Mouse (Mus musculus) intestine, embryonic 15.5 days (tissue): ENCODE data around the gene Barx2. TPM values are rescaled to one million over a fixed set of nuclear protein-coding genes. Genes with fewer than 3 reads are reported as not detected.

Source experiments
- ATAC-seq: fragments of 200-750 bp; cut with Nextera tagmentation; 2 replicates; pipeline ENCODE4 v1.8.0; 2017; ENCODE audit warnings: moderate TSS enrichment, moderate library complexity
- H3K27ac ChIP-seq: fragments of 300-500 bp; sonication (generic); 2 replicates; pipeline ENCODE4 v1.5.1; 2015; ENCODE audit warnings: mild to moderate bottlenecking, inconsistent platforms
- H3K27me3 ChIP-seq: fragments of 300-500 bp; sonication (generic); replicated peaks from 2 replicates; pipeline ENCODE4 v1.6.1; 2015; ENCODE audit warnings: inconsistent platforms
- H3K36me3 ChIP-seq: fragments of 300-500 bp; sonication (generic); 2 replicates; pipeline ENCODE4 v1.6.1; 2015; ENCODE audit warnings: inconsistent platforms
- H3K4me1 ChIP-seq: fragments of 300-500 bp; sonication (generic); replicated peaks from 2 replicates; pipeline ENCODE4 v1.6.1; 2015; ENCODE audit warnings: inconsistent platforms
- H3K4me2 ChIP-seq: fragments of 300-500 bp; sonication (generic); replicated peaks from 2 replicates; pipeline ENCODE4 v1.6.1; 2015; ENCODE audit warnings: mild to moderate bottlenecking, inconsistent platforms
- H3K4me3 ChIP-seq: fragments of 300-500 bp; sonication (generic); replicated peaks from 2 replicates; pipeline ENCODE4 v1.5.1; 2015; ENCODE audit warnings: inconsistent platforms
- H3K9ac ChIP-seq: fragments of 300-500 bp; sonication (generic); 2 replicates; pipeline ENCODE4 v1.6.1; 2015; ENCODE audit warnings: inconsistent platforms
- H3K9me3 ChIP-seq: fragments of 300-500 bp; sonication (generic); 2 replicates; pipeline ENCODE4 v1.6.1; 2016; ENCODE audit warnings: inconsistent platforms
- WGBS: fragments of 180-500 bp; shearing (Covaris S2); methylation state at CpG from one replicate; pipeline ENCODE4 v1.1.7; 2015; 5-methylcytosine and 5-hydroxymethylcytosine counted together
- polyA plus RNA-seq: library from polyadenylated mRNA; unstranded; fragments of >200 nt; fragmentation: Nextera tagmentation; extraction: Ambion mirVana; gene quantifications from 2 replicates; pipeline ENCODE4 v1.2.1, GENCODE M21; 2015

Gene Barx2
- polyA plus RNA-seq, 1 experiment from 2014 or later, result 0.14 TPM

DNA sequence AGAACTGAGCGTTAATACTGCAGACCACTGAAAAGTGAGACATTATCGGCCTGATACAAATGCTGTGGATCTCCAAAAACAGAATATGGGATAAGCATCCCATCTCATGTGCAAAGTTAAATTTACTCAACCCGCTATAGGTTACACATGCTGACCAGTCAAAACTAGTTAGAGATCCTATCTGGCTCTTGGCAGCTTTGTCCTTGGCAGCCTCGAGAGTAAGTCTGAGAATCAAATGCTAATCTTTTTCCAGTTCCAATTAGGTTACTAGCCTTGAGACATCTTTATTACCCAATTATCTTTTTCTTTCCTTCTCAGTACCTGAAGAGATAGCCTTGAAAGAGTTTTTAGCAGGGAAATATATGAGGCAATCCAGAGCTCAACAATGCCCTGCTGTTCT, 62.6 kb downstream of the Barx2 start:
- Histone ChIP-seq H3K9ac (no peak overlapping the region), H3K27me3 (no peaks in the 10 kb centered on the region), H3K9me3 (no peaks in the 10 kb centered on the region), H3K27ac (peak overlapping the region; percentile 25; the same call in 1 of the 2 replicates), H3K4me3 (no peak overlapping the region), H3K4me1 (0 out of 2 replicates have a peak, but pooled peaks cover 3% of the 10 kb centered on the region), H3K4me2 (no peak overlapping the region), H3K36me3 (no peaks in the 10 kb centered on the region)
- WGBS, result 80% methylated on average over 4 of the region's 4 CpGs
- no peak for ATAC-seq

DNA sequence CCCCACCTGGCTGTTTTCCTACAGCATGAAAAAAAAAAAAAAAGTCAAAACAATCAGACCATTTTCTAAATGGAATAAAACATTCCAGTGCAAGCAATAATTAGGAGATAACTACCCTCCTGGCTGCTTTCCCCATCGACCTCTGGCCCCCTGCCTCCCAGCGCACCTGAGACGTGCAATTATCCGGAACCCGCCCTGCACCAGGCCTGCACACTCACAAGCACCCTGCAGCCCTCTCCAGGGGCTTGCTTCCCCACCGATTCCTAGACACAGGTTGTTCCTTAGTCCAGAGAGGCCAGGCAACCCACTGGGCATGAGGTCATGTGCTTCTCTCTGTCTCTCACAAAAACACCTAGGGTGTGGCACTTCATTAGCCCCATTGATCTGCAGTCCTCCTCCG, 63.9 kb downstream of the Barx2 start:
- Histone ChIP-seq H3K27ac (0 out of 2 replicates have a peak overlapping the region, but pooled peaks have one; percentile 38), H3K4me3 (no peak overlapping the region), H3K4me2 (no peak overlapping the region), H3K36me3 (no peaks in the 10 kb centered on the region), H3K4me1 (0 out of 2 replicates have a peak, but pooled peaks cover 3% of the 10 kb centered on the region), H3K27me3 (no peaks in the 10 kb centered on the region), H3K9me3 (no peaks in the 10 kb centered on the region), H3K9ac (no peak overlapping the region)
- WGBS, result 60% methylated on average over 7 of the region's 7 CpGs
- peak; percentile 60 for ATAC-seq

DNA sequence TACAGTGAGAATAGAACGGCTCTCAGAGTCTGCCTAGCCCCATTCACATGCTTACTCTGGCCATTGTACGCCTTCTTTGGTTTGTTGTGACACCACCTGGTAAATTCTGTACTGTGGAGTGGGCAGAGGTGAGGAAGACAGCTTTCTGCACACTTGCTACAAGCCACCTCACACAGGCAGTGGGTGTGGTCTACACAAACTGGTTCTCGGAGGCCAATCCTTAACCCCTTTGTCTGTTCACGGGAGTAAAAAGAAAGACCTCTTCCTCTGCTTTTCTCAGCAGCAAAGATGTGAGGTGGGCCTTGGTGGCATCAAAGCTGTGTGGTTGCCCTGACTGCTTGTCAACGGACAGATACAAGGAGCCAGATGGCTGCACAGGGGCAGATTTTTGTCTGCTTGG, 68.6 kb downstream of the Barx2 start:
- 67% methylated on average over 5 of the region's 5 CpGs for WGBS
- peaks cover 3% of the 10 kb centered on the region; the same call in 1 of the 2 replicates for H3K4me1 ChIP-seq
- no peak overlapping the region for H3K4me3 ChIP-seq
- ATAC-seq, result no peak
- H3K36me3 ChIP-seq, result no peaks in the 10 kb centered on the region
- H3K4me2 ChIP-seq, result no peak overlapping the region
- H3K27ac ChIP-seq, result no peak overlapping the region
- no peak overlapping the region for H3K9ac ChIP-seq
- no peaks in the 10 kb centered on the region for H3K9me3 ChIP-seq
- H3K27me3 ChIP-seq, result no peaks in the 10 kb centered on the region

DNA sequence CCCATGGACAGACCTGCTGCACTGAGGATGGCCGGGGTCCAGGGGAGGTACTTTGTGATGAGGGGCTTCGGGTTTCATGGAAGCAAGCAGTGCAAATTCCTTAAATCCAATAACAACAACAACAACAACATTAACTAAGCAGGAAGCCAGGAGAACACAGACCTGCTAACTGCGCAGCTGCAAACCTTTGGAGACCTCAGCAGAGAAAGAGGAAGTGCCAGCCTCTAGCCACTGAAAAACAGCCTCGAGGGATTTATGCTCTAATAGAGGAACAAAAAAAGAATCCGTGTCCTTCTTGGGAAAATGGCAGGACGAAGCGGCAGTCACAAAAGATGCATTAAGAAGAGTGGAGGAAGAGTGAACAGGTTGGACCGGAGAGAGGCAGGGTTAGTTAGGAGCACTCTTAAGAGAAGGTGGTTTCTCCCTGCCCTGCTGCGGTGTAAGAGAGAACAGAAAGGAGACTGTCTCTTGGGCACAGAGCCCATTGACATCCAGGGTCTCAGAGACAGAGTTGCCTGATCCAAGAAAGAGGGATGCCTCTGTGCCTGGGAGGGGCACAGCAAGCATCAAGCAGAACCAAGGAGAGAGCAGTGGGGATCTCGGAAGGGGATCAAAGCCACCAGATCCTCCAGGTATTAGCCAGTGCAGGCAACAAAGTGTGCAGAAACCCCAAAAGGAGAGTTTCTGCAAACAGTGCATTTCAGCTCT, 72.0 kb downstream of the Barx2 start:
- Histone ChIP-seq H3K4me1 (no peaks in the 10 kb centered on the region; the same call in 1 of the 2 replicates), H3K4me3 (no peak overlapping the region), H3K27ac (no peak overlapping the region), H3K9me3 (no peaks in the 10 kb centered on the region), H3K4me2 (no peak overlapping the region), H3K9ac (no peak overlapping the region), H3K27me3 (no peaks in the 10 kb centered on the region), H3K36me3 (no peaks in the 10 kb centered on the region)
- no peak for ATAC-seq
- 69% methylated on average over 10 of the region's 10 CpGs for WGBS

DNA sequence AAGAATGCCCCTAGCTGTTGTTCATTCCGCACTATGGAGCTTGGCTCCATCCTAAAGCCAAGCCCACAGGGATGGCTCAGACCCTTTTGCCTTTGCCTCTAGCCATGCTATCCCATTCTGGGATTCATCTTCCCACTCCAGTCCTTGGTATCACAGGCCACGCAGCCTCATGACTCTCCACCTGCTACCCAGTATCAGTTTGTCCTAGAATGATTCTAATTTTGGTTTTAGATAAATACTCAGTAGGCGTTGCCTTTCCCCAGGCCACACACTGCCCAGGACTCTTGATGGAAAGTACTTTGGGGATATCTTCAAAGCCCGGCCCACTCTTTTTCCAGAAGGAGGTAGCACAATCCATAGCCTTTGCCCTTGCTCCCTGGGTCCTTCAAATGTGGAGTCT, 72.7 kb downstream of the Barx2 start:
- Histone ChIP-seq H3K36me3 (no peaks in the 10 kb centered on the region), H3K9ac (no peak overlapping the region), H3K9me3 (no peaks in the 10 kb centered on the region), H3K4me1 (no peaks in the 10 kb centered on the region; the same call in 1 of the 2 replicates), H3K27ac (no peak overlapping the region), H3K4me3 (no peak overlapping the region), H3K4me2 (no peak overlapping the region), H3K27me3 (no peaks in the 10 kb centered on the region)
- 92% methylated on average over 4 of the region's 4 CpGs for WGBS
- ATAC-seq, result no peak

DNA sequence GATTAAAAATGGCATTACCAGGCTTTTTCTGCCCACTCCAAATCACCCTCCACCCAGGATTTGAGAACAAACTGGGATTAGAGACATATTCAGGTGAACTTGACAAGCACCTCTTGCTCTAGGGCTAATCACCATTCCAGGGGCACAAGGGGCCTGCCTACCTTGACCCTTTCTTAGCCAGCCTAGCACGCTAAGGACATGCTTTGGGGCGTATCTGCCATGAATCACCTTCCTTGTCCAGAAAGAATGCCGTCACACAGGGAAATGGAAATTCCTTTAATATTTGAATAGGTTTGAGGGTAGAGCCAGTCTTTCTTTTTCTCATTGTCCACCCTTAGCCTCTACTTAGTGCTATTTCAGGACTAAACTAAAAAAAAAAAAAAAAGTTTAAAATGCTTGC, 73.2 kb downstream of the Barx2 start:
- H3K27ac ChIP-seq, result 0 out of 2 replicates have a peak overlapping the region, but pooled peaks have one; percentile 19
- 0 out of 2 replicates have a peak, but pooled peaks have one; percentile 11 for ATAC-seq

DNA sequence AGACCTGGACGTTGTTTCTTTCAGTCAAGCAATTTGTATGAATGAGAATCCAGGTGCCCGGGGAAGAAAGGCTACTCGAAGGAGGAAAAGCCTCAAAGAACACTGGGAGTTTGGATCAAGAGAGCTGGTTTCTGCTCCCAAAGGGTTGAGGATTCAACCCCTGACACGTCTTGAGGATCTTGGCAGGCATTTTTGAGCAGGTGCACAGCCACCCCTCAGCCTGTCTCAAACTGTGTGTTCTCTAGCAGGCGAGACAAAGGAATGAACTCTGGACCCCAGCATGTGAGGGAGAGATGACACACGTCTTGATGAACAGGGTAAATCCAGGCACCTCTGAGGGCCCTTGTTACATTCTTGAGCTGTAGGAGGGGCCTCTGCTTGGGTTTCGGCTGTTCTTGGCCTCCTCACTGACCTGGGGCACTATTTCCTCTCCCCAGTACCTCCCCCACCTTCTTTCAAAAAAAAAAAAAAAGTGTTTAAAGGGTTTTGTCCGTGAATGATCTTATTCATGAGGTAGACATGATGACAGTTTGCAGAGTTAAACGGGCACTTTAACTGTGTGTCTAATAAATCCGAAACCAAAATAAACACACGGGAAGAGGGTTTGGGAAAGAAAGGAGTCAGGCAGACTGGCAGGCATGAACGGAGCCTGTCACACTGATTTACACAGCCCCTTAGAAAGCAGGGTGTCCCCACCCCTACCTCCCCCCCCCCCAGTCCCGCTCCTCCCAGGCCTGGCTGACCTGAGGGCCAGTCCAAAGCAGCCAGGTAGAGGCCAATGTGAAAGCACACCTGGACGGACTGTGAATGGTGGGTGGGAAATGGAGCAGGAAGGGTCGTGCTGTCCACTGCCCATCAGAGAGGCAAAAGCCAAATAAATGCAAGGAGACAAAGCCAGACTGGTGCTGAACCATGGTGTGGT, 73.9 kb downstream of the Barx2 start:
- 26% methylated on average over 15 of the region's 15 CpGs for WGBS
- H3K4me1 ChIP-seq, result no peaks in the 10 kb centered on the region; the same call in 1 of the 2 replicates
- H3K9ac ChIP-seq, result no peak overlapping the region
- H3K4me2 ChIP-seq, result no peak overlapping the region
- H3K4me3 ChIP-seq, result no peak overlapping the region
- H3K27ac ChIP-seq, result 0 out of 2 replicates have a peak overlapping the region, but pooled peaks have one; percentile 19
- no peaks in the 10 kb centered on the region for H3K36me3 ChIP-seq
- peak; percentile 88 for ATAC-seq
- no peaks in the 10 kb centered on the region for H3K27me3 ChIP-seq
- H3K9me3 ChIP-seq, result no peaks in the 10 kb centered on the region

More for the DNA sequence above, 73.2 kb downstream of the Barx2 start:
- 59% methylated on average over 3 of the region's 3 CpGs for WGBS
- Histone ChIP-seq H3K9me3 (no peaks in the 10 kb centered on the region), H3K36me3 (no peaks in the 10 kb centered on the region), H3K4me2 (no peak overlapping the region), H3K27me3 (no peaks in the 10 kb centered on the region), H3K4me3 (no peak overlapping the region), H3K4me1 (no peaks in the 10 kb centered on the region; the same call in 1 of the 2 replicates), H3K9ac (no peak overlapping the region)

DNA sequence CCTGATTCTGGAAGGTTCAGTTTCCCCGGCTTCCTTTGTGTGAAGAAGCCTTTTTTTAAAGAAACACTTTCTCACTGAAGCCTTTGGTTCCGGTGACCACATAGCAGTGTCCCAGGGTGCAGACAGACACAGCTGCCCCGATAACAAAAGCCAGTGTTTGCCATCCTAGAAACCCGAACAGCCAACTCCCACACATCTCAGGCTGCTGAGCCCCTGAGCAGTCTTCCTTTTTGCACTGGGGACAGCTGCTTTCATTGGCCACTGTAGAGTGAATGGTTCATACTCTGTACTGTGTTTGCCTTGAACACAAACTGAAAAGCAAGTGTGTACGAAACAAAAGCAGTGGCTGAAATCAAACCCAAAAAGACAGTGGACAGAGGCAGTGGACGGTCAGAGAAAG, 75.2 kb downstream of the Barx2 start:
- Histone ChIP-seq H3K4me2 (no peak overlapping the region), H3K36me3 (no peaks in the 10 kb centered on the region), H3K27me3 (no peaks in the 10 kb centered on the region), H3K4me3 (no peak overlapping the region), H3K27ac (no peak overlapping the region), H3K4me1 (no peaks in the 10 kb centered on the region; the same call in 1 of the 2 replicates), H3K9ac (no peak overlapping the region), H3K9me3 (no peaks in the 10 kb centered on the region)
- 71% methylated on average over 6 of the region's 6 CpGs for WGBS
- no peak for ATAC-seq

DNA sequence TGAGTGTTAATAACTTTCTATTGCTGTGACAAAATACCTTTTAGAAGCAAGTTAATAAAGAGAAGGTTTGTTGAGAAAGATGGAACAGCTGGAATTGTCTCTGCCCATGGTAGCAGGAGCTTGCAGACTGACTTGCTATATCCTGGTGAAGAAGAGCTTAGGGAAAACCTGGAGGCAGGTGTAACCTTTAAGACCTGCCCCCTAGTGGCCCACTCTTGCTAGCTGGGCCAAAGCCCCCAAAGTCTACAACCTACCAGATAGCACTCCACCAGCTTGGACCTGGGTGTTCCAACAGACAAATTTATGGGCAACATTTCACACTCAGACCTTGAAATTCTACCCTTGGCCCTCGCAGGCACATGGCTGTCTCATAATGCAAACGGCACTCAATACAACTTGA, 104.5 kb downstream of the Barx2 start:
- Histone ChIP-seq H3K27ac (no peak overlapping the region), H3K4me2 (no peak overlapping the region), H3K4me1 (no peaks in the 10 kb centered on the region), H3K9me3 (no peaks in the 10 kb centered on the region), H3K9ac (no peak overlapping the region), H3K27me3 (no peaks in the 10 kb centered on the region), H3K36me3 (no peaks in the 10 kb centered on the region), H3K4me3 (no peak overlapping the region)
- ATAC-seq, result no peak
- 74% methylated on average over 2 of the region's 2 CpGs for WGBS

DNA sequence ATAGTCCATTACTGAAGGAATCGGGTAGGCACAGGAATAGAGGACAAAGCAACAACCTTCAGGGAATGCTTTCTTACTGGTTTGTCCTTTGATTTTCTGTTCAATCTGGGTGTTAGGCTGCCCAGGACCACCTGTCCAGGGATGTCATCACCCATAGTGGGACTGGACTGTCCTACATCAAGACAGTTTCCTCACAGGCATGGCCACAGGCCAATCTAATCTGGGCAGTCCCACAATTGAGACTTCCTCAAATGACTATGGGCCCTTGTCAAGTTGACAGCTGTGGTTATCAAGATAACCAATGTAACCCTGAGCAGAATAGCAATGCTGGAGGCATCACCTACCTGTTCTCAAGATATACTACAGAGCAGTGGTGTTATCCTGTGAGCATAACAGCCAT, 110.6 kb downstream of the Barx2 start:
- H3K4me1 ChIP-seq, result no peaks in the 10 kb centered on the region
- H3K27ac ChIP-seq, result no peak overlapping the region
- ATAC-seq, result no peak
- no peaks in the 10 kb centered on the region for H3K9me3 ChIP-seq
- no peaks in the 10 kb centered on the region for H3K27me3 ChIP-seq
- no peak overlapping the region for H3K4me3 ChIP-seq
- H3K4me2 ChIP-seq, result no peak overlapping the region
- H3K36me3 ChIP-seq, result no peaks in the 10 kb centered on the region
- no peak overlapping the region for H3K9ac ChIP-seq
- 98% methylated on average over 1 of the region's 1 CpGs for WGBS
